Mouse (Mus musculus) A20 (cell line): ENCODE data around the gene Hes1.

ENCODE experiments used
- DNase-seq: peaks from one replicate; pipeline ENCODE4 v3.0.0-alpha.2; 2011; ENCODE audit warnings: low read depth, low spot score

Hes1 gene

GRCm38 (mm10) chr16:30050767-30051490 lies 13.3 kb upstream of the Hes1 start:
- DNase-seq = peak; percentile 54

- DNase-seq = no peak
These were observed 11.9 kb upstream of the Hes1 start for GRCm38 (mm10) chr16:30052271-30052670.

GRCm38 (mm10) chr16:30052839-30053511 lies 11.2 kb upstream of the Hes1 start:
- no peak for DNase-seq

- DNase-seq = no peak
These were observed 9.6 kb upstream of the Hes1 start for GRCm38 (mm10) chr16:30054541-30054940.

- DNase-seq = no peak
These were observed 8.8 kb upstream of the Hes1 start for GRCm38 (mm10) chr16:30055361-30055889.

GRCm38 (mm10) chr16:30055927-30056326 lies 8.3 kb upstream of the Hes1 start:
- DNase-seq = no peak

- DNase-seq = no peak
These were observed 7.3 kb upstream of the Hes1 start for GRCm38 (mm10) chr16:30056906-30057305.

- no peak for DNase-seq
These were observed 5.0 kb upstream of the Hes1 start for GRCm38 (mm10) chr16:30058974-30059717.

- no peak for DNase-seq
These were observed 3.8 kb upstream of the Hes1 start for GRCm38 (mm10) chr16:30060412-30060811.

GRCm38 (mm10) chr16:30062242-30063030 lies 1.7 kb upstream of the Hes1 start:
- DNase-seq = peak; percentile 32

GRCm38 (mm10) chr16:30063121-30063881 lies 883 bp upstream of the Hes1 start:
- DNase-seq = peak; percentile 59

GRCm38 (mm10) chr16:30064613-30065012 lies 429 bp downstream of the Hes1 start:
- no peak for DNase-seq

- peak; percentile 95 for DNase-seq
These were observed 893 bp downstream of the Hes1 start for GRCm38 (mm10) chr16:30065077-30065476.

- peak; percentile 78 for DNase-seq
These were observed 1.5 kb downstream of the Hes1 start for GRCm38 (mm10) chr16:30065537-30066183.

- no peak for DNase-seq
These were observed 2.1 kb downstream of the Hes1 start for GRCm38 (mm10) chr16:30066184-30066851.

- peak; percentile 95 for DNase-seq
These were observed 2.7 kb downstream of the Hes1 start for GRCm38 (mm10) chr16:30066852-30067301.

- DNase-seq = peak; percentile 79
These were observed 4.1 kb downstream of the Hes1 start for GRCm38 (mm10) chr16:30068041-30069020.

- no peak for DNase-seq
These were observed 5.4 kb downstream of the Hes1 start for GRCm38 (mm10) chr16:30069580-30069949.
